Mouse (Mus musculus) CH12.LX (cell line): Measurements from ENCODE around the gene Edc3.

ENCODE experiments used
- CTCF ChIP-seq, 2 experiments: IDR thresholded peaks in 1 of 2; conservative IDR thresholded peaks in 1 of 2; 2 replicates each; pipeline ENCODE4 v1.5.1; 2011 to 2012; ENCODE audit warnings: low read depth in 2 of 2, low read length in 2 of 2, improper control_type of control experiment in 1 of 2, inconsistent platforms in 1 of 2, mild to moderate bottlenecking in 1 of 2, moderate library complexity in 1 of 2
- HCFC1 ChIP-seq: IDR thresholded peaks from 2 replicates; pipeline ENCODE4 v1.6.1; 2012; ENCODE audit warnings: low read depth, mild to moderate bottlenecking, inconsistent platforms, low read length, improper control_type of control experiment
- MAX ChIP-seq: IDR thresholded peaks from 2 replicates; pipeline ENCODE4 v1.6.1; 2011; ENCODE audit warnings: low read length, improper control_type of control experiment
- MEF2A ChIP-seq: IDR thresholded peaks from 2 replicates; pipeline ENCODE4 v1.6.1; 2014; ENCODE audit warnings: low read depth, mild to moderate bottlenecking, inconsistent platforms, low read length, improper control_type of control experiment, borderline replicate concordance
- MYC ChIP-seq: IDR thresholded peaks from 2 replicates; pipeline ENCODE4 v1.6.1; 2011; ENCODE audit warnings: low read depth, mild to moderate bottlenecking, improper control_type of control experiment, low read length
- NRF1 ChIP-seq: IDR thresholded peaks from 2 replicates; pipeline ENCODE4 v1.6.1; 2014; ENCODE audit warnings: low read depth, mild to moderate bottlenecking, inconsistent platforms, low read length, improper control_type of control experiment, moderate library complexity
- POLR2A ChIP-seq: IDR thresholded peaks from 2 replicates; pipeline ENCODE4 v1.6.1; 2011; ENCODE audit warnings: low read depth, mild to moderate bottlenecking, improper control_type of control experiment, low read length
- RCOR1 ChIP-seq: conservative IDR thresholded peaks from 2 replicates; pipeline ENCODE4 v1.6.1; 2012; ENCODE audit warnings: low read depth, mild to moderate bottlenecking, inconsistent platforms, low read length, improper control_type of control experiment
- TCF12 ChIP-seq: IDR thresholded peaks from 2 replicates; pipeline ENCODE4 v1.6.1; 2014; ENCODE audit warnings: low read depth, mild to moderate bottlenecking, inconsistent platforms, low read length, improper control_type of control experiment

GRCm38 (mm10) chr9:57683520-57683919, 24.8 kb upstream of the Edc3 start, which contains the start of gene Cyp1a2:
- TF ChIP-seq HCFC1 (no peak), POLR2A (no peak), CTCF (conservative IDR thresholded peaks at IDR 0.05 in 1 of 2, IDR thresholded peaks at IDR 0.05 in 1 of 2; ENCODE audit: low read depth in 2 of 2, low read length in 2 of 2) (no peak), MAX (no peak), TCF12 (no peak), MYC (no peak), MEF2A (no peak), RCOR1 (no peak), NRF1 (no peak)
